Mouse (Mus musculus) brain, embryonic 14.5 days (tissue): ENCODE measurements at regions not wholly inside any gene's neighbourhood (a gene's known extent, or its start where the extent isn't known, plus 50 kb on each side); places are given as distances from the start of the nearest gene placed in this dataset.
A peak's percentile ranks its signal among the peaks of the same experiment; 100 is the strongest.

Source experiments
- DNase-seq: peaks from one replicate; pipeline ENCODE4 v3.0.0-alpha.2; 2011; ENCODE audit warnings: low read depth
- CTCF ChIP-seq: fragments of 200-500 bp; IDR thresholded peaks from 2 replicates; pipeline ENCODE4 v1.5.1; 2012; ENCODE audit warnings: inconsistent platforms, mild to moderate bottlenecking, moderate library complexity, borderline replicate concordance; ENCODE audit not compliant: insufficient read depth, insufficient read length; ENCODE audit errors: extremely low read depth
- POLR2A ChIP-seq: fragments of 200-500 bp; IDR thresholded peaks from 2 replicates; pipeline ENCODE4 v1.6.1; 2012; ENCODE audit warnings: mild to moderate bottlenecking, inconsistent platforms, borderline replicate concordance; ENCODE audit not compliant: poor library complexity, insufficient read depth, insufficient read length, severe bottlenecking; ENCODE audit errors: extremely low read depth

- no peak for TF ChIP-seq POLR2A
- TF ChIP-seq CTCF, result no peak
- peak; percentile 90 for DNase-seq
Measured at GRCm38 (mm10) chr16:77885060-77885679, 283.3 kb upstream of the Gm11146 start.

GRCm38 (mm10) chr16:77884495-77884894, 282.6 kb upstream of the Gm11146 start:
- TF ChIP-seq POLR2A, result no peak
- TF ChIP-seq CTCF, result no peak
- DNase-seq, result peak; percentile 59

DNA sequence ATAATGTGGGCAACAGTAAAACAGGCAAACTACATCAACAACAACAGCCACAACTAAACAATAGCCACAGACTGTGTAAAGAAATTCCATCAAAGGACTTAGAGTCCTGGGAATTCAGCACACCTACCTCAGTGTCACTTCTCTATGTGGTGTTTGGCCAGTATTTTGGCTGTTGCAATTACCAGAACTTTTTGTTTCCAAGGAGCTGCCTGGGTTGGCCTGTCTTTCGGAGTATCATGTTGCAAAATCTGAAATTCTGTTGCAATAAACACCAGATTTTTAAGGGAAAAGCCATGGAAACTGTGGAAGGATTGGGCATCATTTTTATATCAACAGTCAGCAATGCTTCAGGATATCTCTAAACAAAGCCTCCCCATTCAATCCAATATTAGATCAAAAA, 275.1 kb upstream of the Gm11146 start:
- no peak for DNase-seq
- TF ChIP-seq POLR2A, result no peak
- TF ChIP-seq CTCF, result no peak

- DNase-seq, result peak; percentile 26
- TF ChIP-seq POLR2A (no peak), CTCF (no peak)
Measured at GRCm38 (mm10) chr16:77863246-77863645, 261.4 kb upstream of the Gm11146 start.

GRCm38 (mm10) chr16:77852066-77852781, 250.3 kb upstream of the Gm11146 start:
- TF ChIP-seq POLR2A (no peak), CTCF (no peak)

DNA sequence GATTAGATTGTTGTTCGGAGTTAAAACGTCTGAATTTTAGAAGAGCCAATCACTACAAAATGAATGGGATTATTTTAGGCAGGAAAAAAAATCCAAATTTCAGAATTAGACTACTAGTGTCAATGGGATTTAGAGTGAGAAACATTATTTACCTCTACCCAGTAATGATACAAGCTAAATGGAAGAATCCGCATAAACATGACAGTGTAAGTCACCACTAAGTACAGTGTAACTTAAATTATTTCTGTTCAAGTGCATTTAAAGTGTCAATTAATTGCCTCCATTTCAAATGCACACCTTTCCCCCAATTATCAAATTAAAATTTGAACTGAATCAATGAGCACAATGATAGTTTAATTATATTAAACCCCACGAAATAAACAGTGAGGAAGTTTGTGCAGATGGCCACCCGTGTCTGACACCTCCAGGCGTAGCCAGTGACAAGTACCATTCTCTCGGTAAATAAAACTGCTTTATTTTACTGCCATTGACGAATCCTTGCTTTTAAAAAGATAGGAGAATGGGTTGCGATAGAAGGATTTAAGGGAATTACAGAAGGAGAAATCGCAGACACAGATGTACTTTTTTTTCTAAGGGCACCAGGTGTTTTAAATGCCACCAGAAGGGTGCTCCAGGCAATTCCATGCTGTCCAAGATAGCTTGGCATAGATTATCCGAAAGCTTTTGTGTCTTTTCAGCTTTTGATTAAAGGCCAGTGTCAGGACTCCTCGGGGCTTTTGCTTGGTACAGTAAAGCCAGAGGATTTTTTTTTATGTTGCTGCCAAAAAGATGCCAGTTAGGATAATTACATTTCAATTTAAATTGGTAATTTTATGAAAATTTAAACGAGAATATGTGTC, 249.5 kb upstream of the Gm11146 start:
- TF ChIP-seq CTCF (no peak), POLR2A (no peak)
- DNase-seq, result peak; percentile 96

More at GRCm38 (mm10) chr16:77852066-77852781, 250.3 kb upstream of the Gm11146 start:
- DNase-seq, result peak; percentile 95

GRCm38 (mm10) chr16:77835767-77836166, 233.9 kb upstream of the Gm11146 start:
- TF ChIP-seq CTCF (no peak), POLR2A (no peak)
- peak; percentile 59 for DNase-seq

DNA sequence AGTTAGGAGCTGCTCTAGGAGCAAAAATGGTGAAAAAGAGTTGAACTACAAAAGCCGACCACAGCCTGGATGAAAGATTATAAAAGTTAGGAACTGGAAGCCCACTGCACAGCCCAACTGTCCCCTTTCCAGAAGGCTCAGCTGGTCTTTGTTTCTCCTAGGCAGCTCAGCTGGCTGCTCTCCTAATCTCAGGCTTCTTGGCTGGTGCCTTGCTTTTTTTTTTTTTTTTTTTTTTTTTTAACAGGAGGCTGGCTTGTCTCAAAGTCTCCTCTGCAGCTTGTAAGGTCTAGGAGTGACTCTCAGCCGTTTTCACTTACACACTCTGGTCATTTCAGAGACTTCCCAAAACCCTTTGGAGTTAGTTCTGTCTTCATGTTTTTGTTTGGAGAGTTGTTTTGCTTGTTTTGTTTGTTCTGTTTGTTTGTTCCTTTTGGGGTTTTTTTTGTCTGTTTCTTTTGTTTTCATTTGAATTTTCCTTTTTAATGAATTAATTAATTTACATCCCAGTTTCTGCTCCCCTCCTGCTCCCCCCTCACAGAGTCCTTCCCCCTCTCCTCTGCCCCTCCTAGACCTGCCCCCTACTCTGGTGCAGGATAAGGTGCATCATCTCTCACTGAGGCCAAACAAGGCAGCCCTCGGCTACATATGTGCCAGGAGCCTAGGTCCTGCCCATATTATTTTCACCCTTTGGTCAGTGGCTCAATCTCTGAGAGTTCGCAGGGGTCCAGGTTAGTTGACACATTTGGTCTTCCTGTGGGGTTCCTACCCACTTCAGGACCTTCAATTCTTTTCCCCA, 225.6 kb upstream of the Gm11146 start:
- TF ChIP-seq POLR2A (no peak), CTCF (no peak)

GRCm38 (mm10) chr16:77799709-77800108, 197.8 kb upstream of the Gm11146 start:
- TF ChIP-seq POLR2A, result no peak
- TF ChIP-seq CTCF, result no peak

More for the DNA sequence above, 225.6 kb upstream of the Gm11146 start:
- peak; percentile 91 for DNase-seq

DNA sequence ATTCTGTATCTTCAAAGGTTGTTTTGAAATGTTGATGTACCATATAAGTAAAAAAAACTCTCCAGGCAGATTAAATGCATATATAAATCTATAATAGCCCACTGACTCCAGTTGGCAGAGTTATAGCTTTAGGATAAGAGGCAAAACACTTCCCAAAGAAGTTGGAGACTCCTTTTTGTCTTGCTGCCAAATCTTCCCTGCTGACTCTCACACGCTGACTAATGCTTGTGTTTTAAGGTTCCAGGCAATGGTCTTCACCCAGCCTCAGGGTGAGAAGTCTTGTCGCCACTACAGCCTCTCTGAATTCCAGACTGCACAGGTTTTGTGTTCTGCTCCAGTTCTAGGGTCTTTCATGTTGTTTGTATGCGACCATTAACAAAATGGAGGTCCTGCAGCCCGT, 195.0 kb upstream of the Gm11146 start:
- TF ChIP-seq POLR2A (no peak), CTCF (no peak)
- DNase-seq, result peak; percentile 48

More at GRCm38 (mm10) chr16:77799709-77800108, 197.8 kb upstream of the Gm11146 start:
- DNase-seq, result peak; percentile 58
